Mouse (Mus musculus): Measurements from ENCODE around the gene Tasp1. TPM values are rescaled to one million over a fixed set of nuclear protein-coding genes. Genes with fewer than 3 reads are reported as not detected.

The Tasp1 gene
- polyA plus RNA-seq, 1 experiment from 2014 or later = 22.1 TPM

Other genes with a start within 250 kb of the Tasp1 start
- not detected in 2 replicates for gene Gm17374, start 85.2 kb upstream of the Tasp1 start, polyA plus RNA-seq (2016; fragmentation: Nextera tagmentation; extraction: Ambion mirVana)
- 27.8 and 28.9 TPM in 2 replicates for gene Esf1, start 103.8 kb upstream of the Tasp1 start, polyA plus RNA-seq (2016; fragmentation: Nextera tagmentation; extraction: Ambion mirVana)
- gene Ndufaf5, start 103.8 kb upstream of the Tasp1 start, polyA plus RNA-seq (2016; fragmentation: Nextera tagmentation; extraction: Ambion mirVana) = 26.8 and 31.5 TPM in 2 replicates

All from limb, embryonic 10.5 days (tissue).